Mouse (Mus musculus) inflammation-experienced regulatory T-cells, adult 6 months (primary cell): Measurements from ENCODE around the gene Gpr183. TPM values are rescaled to one million over a fixed set of nuclear protein-coding genes. Genes with fewer than 3 reads are reported as not detected.

Source experiments
- polyA plus RNA-seq, 3 experiments: library from polyadenylated mRNA; unstranded; fragments of 100-300 nt; shearing (Covaris generic); gene quantifications; one replicate each; pipeline ENCODE4 v1.2.1; 2017

Gene Gpr183
- polyA plus RNA-seq, 3 experiments from 2014 or later = 108 to 142 (median 140) TPM

Other genes starting within 250 kb of the Gpr183 start
- 1 to 10 TPM; 1.7 to 7.9 (median 3.9) TPM for gene Dock9, start 167.4 kb downstream of the Gpr183 start, polyA plus RNA-seq
- 10 to 100 TPM; 47.9 to 88.3 (median 78.9) TPM for gene Ubac2, start 86.6 kb downstream of the Gpr183 start, polyA plus RNA-seq
- gene Gpr18, start 49.4 kb downstream of the Gpr183 start, polyA plus RNA-seq = 10 to 100 TPM; 51.6 to 79.6 (median 77.9) TPM
- gene Timm8a2, start 69.5 kb upstream of the Gpr183 start, polyA plus RNA-seq = not detected
- gene Tm9sf2, start 141.8 kb upstream of the Gpr183 start, polyA plus RNA-seq = 10 to 100 TPM; 59.0 to 98.1 (median 74.1) TPM
- 10 to 100 TPM in 2 of 3 experiments, 1 to 10 TPM in 1; 8.4 to 10.6 (median 10.4) TPM for gene Clybl, start 216.5 kb upstream of the Gpr183 start, polyA plus RNA-seq